Mouse (Mus musculus): ENCODE results near the gene Ap3b1.

Ap3b1 gene

DNA sequence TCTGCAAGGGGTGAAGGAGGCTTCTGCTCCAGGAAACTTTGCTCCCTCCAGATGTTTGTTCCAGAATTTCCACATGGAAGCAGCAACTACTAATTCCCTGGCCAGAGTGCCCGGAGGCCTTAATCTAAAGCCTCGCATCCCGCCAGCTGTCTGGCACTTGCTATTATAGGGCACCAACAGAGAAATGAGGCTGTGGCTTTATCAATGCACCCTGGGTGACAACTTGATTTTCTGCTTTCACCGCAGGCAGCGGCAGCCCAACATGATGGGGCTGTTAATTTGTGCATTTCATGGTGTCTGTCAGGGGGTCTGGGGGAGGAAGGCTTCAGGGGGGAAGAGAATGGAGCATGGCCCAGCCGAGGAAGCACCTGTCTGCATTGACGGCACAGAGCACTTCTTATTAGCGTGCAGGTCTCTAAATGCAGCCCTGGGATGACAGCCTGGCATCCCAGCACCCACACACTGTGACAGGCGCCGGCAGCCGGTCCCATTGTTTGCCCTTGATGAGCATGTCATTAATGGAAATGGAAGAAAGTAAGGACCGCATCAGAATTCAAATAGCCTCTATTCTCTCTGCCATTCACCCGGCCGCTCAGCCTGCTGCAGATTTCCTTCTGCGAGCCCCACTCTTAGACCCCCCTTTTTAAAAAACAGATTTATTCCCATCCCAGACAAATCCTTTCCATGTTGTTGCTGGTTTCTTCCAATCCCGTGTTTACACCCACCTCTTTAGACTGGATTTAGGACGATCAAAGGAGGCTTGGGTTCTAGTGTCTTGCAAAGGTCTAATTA is 217.0 kb downstream of the Ap3b1 start:
- no peak for DNase-seq (ENCODE audit: extremely low spot score, low read depth, low spot score)

DNA sequence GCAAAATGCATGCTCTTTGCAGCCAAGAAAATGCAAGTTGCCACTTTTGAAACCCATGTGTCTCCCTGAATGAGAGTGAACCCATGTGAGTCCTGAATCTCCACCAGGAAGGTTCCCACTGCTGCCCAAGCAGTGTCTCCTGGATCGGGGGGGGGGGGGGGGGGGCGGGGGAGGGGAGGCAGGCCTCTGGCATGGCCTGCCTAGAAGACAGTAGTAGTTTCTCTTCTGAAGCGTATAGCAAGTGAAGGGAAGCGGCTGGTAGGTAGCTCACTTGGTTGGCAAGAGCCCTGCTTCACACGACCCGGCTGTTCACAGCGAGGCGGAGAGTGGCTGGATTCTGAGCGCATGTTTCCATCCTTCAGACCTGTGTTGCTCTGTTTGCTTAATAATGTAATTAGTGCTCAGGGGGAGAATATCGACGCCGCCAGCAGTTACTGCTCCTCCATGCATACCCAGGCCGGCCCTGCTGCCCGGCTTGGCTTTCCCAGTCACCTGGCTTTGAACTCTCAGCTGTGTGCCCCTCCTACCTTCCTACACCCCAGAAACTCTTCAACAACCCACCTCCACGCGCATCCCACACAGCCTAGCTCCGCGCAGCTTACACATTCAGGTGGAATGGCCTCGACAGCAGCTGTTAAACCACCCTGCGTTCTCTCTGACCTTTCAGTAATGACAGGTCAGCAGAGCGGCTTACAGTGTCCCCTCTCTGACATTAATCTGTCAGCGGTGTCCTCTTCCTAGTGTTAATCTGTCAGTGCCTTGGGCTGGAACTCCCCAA is 217.8 kb downstream of the Ap3b1 start:
- no peak for DNase-seq (ENCODE audit: extremely low spot score, low read depth, low spot score)

DNA sequence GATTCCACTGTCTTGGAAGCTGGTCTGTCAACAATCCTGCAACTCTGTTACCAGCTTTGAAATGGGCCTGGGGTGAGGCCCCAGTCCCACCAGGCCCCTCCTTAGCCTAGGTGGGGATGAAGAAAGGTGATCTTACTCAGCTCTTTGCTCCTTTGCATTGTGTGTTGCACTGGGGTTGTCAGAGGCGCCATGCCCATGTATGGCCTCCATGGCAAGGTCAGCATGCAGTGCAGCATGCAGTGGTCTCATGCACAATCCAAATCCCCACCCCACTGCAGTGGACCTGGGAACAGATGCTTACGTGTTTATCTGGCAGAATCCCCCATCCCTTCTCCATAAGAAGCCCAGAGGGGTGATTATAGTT is 218.4 kb downstream of the Ap3b1 start:
- DNase-seq (ENCODE audit: extremely low spot score, low read depth, low spot score): no peak

DNA sequence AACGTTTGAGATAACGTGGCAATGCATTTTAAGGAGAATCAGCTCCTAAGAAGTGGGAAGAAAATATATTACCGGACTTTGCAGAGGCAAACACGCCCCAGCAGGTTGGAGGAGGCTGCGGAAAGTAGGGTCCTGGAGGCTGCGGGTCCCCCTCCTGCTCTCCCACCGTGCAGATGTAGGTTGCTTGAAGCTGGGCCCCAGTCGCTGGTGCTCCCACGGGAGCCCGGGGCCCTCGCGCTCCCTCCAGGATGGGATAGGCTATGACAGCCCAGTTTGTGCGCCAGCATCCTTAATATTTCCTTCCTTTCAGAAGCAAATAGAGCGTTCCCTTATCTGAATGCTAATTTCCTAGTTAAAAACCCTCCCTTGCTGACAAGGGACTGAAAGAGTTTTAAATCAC is 236.5 kb downstream of the Ap3b1 start:
- DNase-seq (ENCODE audit: extremely low spot score, low read depth, low spot score): no peak

DNA sequence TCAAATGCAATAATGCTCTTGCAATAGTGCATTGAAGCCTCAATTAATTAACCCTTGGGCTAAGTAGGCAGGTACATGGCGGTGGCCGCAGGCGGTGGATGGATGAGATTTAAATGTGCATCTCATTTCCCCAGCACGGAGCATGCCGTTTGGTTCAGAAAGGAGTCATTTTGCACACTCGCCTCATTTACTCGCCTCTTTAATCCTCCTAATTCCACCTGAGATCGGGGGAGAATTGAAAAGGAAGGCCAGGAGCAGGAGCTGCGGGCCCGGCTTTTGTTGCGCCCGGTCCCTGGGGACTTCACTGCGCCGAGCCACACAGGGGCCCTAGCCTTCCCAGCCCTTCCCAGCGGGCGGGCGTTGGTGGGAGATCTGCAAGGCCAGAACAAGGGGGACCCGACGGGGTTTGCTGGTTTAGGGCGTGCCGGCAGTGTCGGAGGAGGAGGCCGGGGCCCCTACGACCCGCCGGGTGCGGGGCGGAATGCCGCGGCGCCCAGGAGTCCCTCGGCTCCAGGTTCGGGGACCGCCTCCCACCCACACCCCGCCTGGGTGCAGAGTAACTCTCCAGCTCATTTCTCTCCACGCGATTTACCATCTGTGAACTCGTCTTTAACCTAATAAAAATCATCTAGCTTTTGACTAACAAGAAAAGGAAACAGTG is 237.1 kb downstream of the Ap3b1 start:
- no peak for DNase-seq (ENCODE audit: extremely low spot score, low read depth, low spot score)

DNA sequence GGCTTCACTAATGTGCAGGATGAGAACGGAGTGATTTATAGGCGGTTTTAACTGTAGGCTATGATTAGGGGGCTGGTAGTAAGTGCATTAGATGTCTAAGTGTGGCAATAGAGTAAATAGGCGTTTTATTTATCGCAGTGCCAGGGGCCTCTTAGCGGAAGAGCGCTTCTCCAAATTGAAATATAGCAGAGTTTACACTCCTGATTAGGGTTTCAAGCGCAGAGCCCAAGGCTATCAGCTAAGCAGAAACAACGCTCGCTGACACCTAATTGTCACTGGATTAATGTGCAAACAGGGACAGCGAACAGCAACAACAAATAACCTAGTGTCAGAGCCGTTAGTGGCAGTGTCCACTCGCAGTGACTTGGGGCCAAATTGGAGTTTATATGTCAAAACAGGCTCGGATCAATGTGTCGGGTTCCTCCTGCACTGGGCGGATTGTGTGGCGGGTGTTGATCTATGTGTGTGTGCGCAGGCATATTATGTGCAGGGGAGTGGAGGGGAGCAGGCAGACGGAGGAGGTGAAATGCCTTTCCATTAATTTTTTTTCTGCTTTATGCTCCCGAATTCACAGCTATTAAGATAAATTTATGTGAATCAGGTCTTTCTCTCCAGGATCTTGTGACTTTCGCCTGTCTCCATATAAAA is 237.8 kb downstream of the Ap3b1 start:
- no peak for DNase-seq (ENCODE audit: extremely low spot score, low read depth, low spot score)

DNA sequence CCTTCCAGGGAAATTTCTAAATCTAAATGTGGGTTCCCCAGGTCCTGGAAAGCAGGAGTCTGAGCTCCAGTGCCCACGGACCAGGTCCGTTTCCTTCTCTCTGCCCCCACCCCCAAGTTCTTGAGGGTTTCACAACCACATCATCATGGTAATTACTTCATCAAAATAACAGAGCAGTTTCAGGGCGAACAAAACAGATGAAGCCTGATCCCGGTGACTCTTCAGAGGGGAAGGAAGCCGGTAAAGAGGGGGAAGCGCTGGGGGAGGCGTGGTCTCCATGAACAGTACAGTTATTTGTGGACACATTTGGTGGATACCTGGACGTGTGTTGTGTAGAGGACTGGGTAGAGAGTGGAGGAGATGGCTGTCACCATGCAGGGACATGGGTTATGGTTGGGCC is 241.0 kb downstream of the Ap3b1 start:
- no peak for DNase-seq (ENCODE audit: extremely low spot score, low read depth, low spot score)

DNA sequence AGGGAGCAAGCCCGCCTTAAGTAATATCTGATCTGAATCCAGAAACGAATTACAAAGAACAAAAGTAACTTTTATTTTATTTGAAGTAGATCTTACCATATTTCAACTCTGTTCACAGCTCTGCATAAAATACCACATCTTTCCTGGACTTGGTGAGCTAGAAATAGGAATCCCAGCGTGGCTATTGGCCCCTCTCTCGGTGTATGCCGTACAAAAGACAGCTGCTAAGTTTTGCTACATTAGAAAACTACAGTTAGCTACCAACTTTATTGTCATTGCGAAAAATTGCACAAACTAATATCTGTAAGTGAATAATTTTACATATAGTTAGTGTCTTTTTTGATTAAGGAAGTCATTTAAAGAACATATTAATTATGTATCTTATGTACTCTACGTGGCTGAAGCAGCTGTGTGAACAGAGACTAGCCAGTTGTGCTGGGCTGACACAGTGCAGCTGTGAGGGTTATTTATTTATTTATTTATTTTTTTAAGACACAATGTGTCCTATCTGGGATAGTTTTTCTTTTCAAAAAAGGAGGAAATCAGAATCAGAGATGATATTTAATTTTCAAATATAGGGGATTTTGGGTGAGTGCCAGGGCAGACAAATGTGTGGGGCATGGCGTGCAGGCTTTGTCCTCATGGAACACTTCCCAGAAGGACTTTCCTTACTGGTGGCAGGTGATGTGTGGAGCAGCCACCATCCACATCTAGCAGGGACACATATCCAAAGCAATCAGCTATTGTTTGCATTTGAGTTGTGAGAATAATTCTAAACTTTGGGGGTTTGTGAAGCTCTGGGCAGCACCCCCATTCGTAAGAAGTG is 248.5 kb downstream of the Ap3b1 start:
- DNase-seq (ENCODE audit: extremely low spot score, low read depth, low spot score): no peak

DNA sequence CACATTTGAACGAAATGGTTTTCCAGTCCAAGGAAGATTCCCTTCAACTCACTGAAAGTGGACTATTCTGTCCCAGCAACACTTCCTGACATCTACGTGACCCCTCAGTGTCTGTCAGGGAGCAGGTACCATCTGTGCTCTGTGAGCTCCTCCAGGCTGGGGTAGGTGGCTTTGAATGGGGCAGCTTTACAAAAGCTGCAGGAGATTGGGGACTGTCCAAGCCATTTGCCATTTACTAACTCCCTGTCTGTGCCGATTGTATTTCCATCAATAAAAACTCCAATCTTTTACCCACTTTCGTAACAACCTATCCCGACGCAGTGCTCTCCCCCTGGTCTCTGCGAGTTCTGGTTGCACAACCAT is 249.1 kb downstream of the Ap3b1 start:
- DNase-seq (ENCODE audit: extremely low spot score, low read depth, low spot score): no peak

DNA sequence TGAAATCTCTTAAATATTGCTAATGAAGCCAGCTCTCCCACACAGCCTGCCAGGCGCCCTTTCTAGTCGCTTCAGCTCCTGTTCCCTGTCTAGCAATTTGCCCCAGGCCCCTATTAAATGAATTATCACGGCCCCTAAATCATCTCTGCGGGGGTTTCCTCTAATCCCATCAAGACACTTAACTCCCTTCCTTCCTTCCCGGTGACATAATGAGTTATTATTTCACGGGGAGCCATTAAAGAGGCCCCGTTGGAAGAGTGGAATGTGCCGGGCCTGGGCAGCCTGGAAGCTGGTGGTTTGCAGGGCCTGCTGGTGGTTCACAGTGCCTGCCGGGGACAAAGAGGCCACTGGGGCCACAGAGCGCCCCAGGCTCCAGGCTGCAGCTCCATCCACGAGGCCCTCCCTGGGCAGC is 249.7 kb downstream of the Ap3b1 start:
- DNase-seq (ENCODE audit: extremely low spot score, low read depth, low spot score): peak; percentile 99

DNA sequence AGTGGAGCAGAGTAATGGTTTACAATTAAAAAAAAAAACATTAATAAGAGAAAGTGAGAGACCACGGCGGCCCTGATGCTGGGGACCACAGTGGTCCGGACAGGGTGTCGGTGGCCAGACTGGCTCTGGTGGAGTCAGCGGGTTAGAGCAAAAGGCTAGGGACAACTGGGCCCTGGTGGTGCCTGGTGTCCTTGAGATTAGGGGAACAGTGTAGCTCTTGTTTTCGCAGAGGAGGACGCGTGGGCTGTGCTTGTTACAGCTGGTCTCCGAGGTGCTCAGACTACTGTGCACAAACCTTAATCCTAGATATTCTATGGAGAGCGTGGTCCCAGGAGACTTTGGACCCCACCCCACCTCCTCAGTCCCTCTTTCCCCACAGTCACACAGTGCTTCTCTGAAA is 250.2 kb downstream of the Ap3b1 start:
- no peak for DNase-seq (ENCODE audit: extremely low spot score, low read depth, low spot score)
